Mouse (Mus musculus) heart, embryonic 13.5 days (tissue): ENCODE measurements at regions not wholly inside any gene's neighbourhood (a gene's known extent, or its start where the extent isn't known, plus 50 kb on each side); places are given as distances from the start of the nearest gene placed in this dataset.

ENCODE experiments used
- ATAC-seq: fragments of 200-750 bp; cut with Nextera tagmentation; 2 replicates; pipeline ENCODE4 v1.8.0; 2017; ENCODE audit warnings: moderate TSS enrichment; ENCODE audit not compliant: insufficient number of reproducible peaks, low FRiP score, low TSS enrichment; ENCODE audit errors: extremely low read depth
- H3K27ac ChIP-seq: fragments of 300-500 bp; sonication (generic); replicated peaks from 2 replicates; pipeline ENCODE4 v1.5.1; 2015; ENCODE audit warnings: moderate library complexity, mild to moderate bottlenecking, inconsistent platforms
- H3K27me3 ChIP-seq: fragments of 300-500 bp; sonication (generic); replicated peaks from 2 replicates; pipeline ENCODE4 v1.6.1; 2015; ENCODE audit warnings: mild to moderate bottlenecking, inconsistent platforms
- H3K36me3 ChIP-seq: fragments of 300-500 bp; sonication (generic); 2 replicates; pipeline ENCODE4 v1.6.1; 2015; ENCODE audit warnings: mild to moderate bottlenecking, inconsistent platforms
- H3K4me1 ChIP-seq: fragments of 300-500 bp; sonication (generic); 2 replicates; pipeline ENCODE4 v1.6.1; 2015; ENCODE audit warnings: inconsistent platforms
- H3K4me2 ChIP-seq: fragments of 300-500 bp; sonication (generic); 2 replicates; pipeline ENCODE4 v1.6.1; 2015; ENCODE audit warnings: inconsistent platforms, mild to moderate bottlenecking, moderate library complexity
- H3K4me3 ChIP-seq: fragments of 300-500 bp; sonication (generic); 2 replicates; pipeline ENCODE4 v1.5.1; 2015; ENCODE audit warnings: moderate library complexity, mild to moderate bottlenecking, inconsistent platforms
- H3K9ac ChIP-seq: fragments of 300-500 bp; sonication (generic); 2 replicates; pipeline ENCODE4 v1.6.1; 2015; ENCODE audit warnings: inconsistent platforms, mild to moderate bottlenecking, moderate library complexity
- H3K9me3 ChIP-seq: fragments of 300-500 bp; sonication (generic); 2 replicates; pipeline ENCODE4 v1.6.1; 2016; ENCODE audit warnings: inconsistent platforms
- WGBS: fragments of 180-500 bp; shearing (Covaris S2); methylation state at CpG from one replicate; pipeline ENCODE4 v1.1.7; 2015; ENCODE audit warnings: mixed read lengths; 5-methylcytosine and 5-hydroxymethylcytosine counted together

DNA sequence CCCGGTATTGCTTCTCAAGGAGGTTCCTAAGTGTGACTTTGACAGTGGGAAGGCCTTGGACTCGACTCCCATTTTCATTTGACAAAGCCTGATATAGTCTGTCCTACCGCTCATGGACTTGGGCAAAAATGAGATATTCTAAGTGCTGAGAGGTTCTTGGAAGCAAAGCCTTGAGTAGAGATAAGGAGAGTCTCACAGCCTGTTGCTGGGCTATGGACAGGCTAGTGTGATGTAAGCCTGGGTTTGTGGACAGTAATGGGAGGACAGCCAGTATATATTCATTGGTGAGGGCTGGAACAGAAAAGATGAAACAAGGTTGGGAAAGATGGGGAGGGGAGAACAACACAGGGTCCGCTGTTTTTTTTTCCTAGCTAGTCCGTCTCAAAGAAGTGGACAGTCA, 228.0 kb downstream of the Wdr11 start:
- Histone ChIP-seq H3K9me3 (no peaks in the 10 kb centered on the region), H3K27me3 (no peaks in the 10 kb centered on the region; the same call in 1 of the 2 replicates), H3K4me2 (no peak overlapping the region), H3K27ac (peak overlapping the region; percentile 67), H3K9ac (no peak overlapping the region), H3K4me3 (no peak overlapping the region), H3K4me1 (peaks cover 10% of the 10 kb centered on the region), H3K36me3 (no peaks in the 10 kb centered on the region)
- peak; percentile 61; the same call in 1 of the 2 replicates for ATAC-seq
- WGBS = 52% methylated on average over 5 of the region's 5 CpGs

DNA sequence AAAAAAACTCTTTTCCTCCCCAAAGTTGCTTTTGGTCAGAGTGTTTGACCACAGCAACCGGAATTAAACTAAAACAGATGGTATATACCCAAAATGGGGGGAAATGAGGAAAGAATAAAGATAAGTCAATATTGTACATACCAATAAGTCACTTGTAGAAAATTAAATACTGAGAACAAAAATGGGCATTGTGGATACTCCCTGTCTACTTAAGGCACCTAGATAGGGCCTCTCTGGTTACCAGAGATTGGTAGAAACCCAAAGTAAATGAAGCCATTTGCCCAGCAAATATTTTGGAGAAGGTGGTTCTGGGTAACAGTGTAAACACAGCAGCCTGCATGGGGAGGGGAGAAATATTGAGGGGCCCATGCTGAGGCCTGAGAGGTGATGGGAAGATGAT, 237.3 kb downstream of the Wdr11 start:
- no peaks in the 10 kb centered on the region for H3K9me3 ChIP-seq
- no peaks in the 10 kb centered on the region for H3K27me3 ChIP-seq
- no peak overlapping the region for H3K4me2 ChIP-seq
- WGBS = 80% methylated on average over 1 of the region's 1 CpGs
- peaks cover 9% of the 10 kb centered on the region for H3K4me1 ChIP-seq
- H3K4me3 ChIP-seq = no peak overlapping the region
- ATAC-seq = no peak
- no peak overlapping the region for H3K9ac ChIP-seq
- no peak overlapping the region for H3K27ac ChIP-seq
- H3K36me3 ChIP-seq = no peaks in the 10 kb centered on the region

DNA sequence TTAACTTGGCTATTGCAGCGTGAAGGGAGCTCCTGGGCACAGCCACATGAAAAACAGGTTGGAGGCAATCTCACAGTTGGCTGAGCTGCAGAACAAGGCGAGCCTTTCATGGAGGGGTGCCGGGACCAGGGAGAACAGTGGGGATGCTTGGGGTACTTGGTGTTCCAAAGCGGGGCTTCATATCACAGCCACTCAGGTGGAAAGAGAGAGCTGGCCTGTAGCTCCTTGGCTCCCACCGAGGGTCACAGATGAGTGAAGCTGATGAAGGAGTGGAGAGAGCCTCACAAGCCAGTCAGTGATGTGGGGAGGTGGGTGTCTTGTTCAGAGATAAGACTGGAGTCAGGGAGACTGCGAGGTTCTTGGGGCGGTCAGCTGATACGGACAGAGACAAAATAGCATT, 241.2 kb downstream of the Wdr11 start:
- WGBS = 50% methylated on average over 8 of the region's 8 CpGs

DNA sequence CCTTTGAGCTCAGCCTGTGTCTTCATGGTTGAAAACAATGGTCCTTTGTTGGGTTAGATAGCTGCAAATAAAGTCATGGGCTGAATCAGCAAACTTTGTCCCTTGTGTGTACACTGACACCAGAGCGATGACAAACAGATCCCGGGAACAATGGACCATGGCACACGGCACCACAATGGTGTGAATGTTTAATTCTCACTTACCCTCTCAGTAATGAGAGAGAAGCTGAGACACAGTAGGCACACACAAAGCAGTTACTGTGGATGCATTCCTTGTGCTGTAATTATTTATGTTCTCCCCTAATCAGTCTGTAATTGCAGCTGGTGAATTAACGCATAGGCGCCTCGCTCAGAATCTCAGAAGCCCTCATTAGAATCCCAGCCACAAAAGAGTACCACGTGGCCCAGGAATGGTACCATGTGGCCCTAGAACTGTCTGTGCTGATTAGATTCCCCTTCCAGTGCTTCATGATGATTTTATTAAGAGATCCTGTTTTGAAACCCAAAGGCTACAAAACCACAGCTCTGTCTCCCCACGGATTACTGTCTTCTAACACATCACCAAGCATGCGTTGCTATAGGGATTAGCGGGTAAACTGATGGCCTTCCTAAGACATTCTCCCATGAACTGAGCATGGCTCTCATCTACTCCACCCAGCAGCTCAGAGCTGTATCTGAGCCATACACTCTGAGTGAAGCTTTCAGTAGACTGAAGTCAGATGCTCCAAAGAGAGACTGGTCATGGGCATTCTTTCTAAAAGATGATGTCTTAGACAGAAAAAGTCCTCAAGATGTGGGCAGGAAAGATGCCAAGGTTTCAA, 250.8 kb downstream of the Wdr11 start:
- Histone ChIP-seq H3K4me1 (no peaks in the 10 kb centered on the region), H3K4me2 (no peak overlapping the region), H3K9me3 (no peaks in the 10 kb centered on the region), H3K36me3 (no peaks in the 10 kb centered on the region), H3K4me3 (no peak overlapping the region), H3K27ac (no peak overlapping the region), H3K9ac (no peak overlapping the region), H3K27me3 (no peaks in the 10 kb centered on the region)
- WGBS = 76% methylated on average over 10 of the region's 10 CpGs
- no peak for ATAC-seq

More for the DNA sequence above, 241.2 kb downstream of the Wdr11 start:
- Histone ChIP-seq H3K27ac (no peak overlapping the region), H3K9ac (no peak overlapping the region), H3K4me1 (no peaks in the 10 kb centered on the region), H3K4me3 (no peak overlapping the region), H3K36me3 (no peaks in the 10 kb centered on the region), H3K9me3 (no peaks in the 10 kb centered on the region), H3K27me3 (no peaks in the 10 kb centered on the region), H3K4me2 (no peak overlapping the region)
- ATAC-seq = no peak

DNA sequence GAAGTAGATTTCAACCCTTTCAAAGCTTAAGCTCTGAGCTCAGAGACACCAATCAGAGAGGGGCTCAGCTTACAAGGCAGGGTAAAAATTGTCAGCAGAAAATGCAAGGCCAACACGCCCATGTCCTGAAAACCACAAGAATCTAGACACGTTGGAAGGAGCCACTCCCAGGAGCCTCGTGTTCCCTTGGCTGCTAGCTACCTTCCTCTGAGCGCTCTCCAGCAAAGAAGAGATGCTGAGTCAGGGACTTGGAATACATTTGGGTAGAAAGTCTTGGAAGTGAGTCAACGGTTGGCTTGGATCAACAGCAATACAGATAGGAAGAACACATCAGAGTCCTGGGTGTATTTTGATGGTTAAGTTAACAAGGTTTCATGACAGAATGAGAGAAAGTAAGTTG, 255.5 kb downstream of the Wdr11 start:
- Histone ChIP-seq H3K36me3 (no peaks in the 10 kb centered on the region), H3K4me2 (no peak overlapping the region), H3K9me3 (no peaks in the 10 kb centered on the region), H3K4me1 (no peaks in the 10 kb centered on the region), H3K27me3 (no peaks in the 10 kb centered on the region), H3K4me3 (no peak overlapping the region), H3K27ac (no peak overlapping the region), H3K9ac (no peak overlapping the region)
- WGBS = 63% methylated on average over 5 of the region's 5 CpGs
- ATAC-seq = no peak

DNA sequence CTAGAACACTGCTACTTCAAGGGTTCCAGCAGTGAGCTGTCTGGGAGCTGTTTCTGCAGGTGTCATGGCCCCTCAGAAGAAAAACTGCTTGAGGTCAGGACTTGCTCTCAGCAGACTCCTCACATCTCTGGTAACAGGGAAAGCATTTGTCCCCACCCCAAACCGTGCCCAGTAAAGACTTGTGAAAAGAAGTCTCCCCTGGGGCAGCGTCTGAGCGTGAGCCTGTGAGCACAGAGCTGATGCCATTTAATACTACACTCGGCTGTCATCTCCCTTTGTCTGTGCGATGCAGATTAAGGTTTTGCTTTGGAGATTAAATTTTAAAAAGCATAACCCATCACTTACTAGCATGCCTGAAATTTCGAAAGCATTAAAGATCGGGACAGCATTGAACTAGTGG, 261.9 kb downstream of the Wdr11 start:
- ATAC-seq = no peak
- Histone ChIP-seq H3K4me3 (no peak overlapping the region), H3K9ac (no peak overlapping the region), H3K4me2 (no peak overlapping the region), H3K27ac (no peak overlapping the region), H3K27me3 (no peaks in the 10 kb centered on the region), H3K36me3 (no peaks in the 10 kb centered on the region), H3K4me1 (0 out of 2 replicates have a peak, but pooled peaks cover 3% of the 10 kb centered on the region), H3K9me3 (no peaks in the 10 kb centered on the region)
- WGBS = 60% methylated on average over 7 of the region's 7 CpGs

DNA sequence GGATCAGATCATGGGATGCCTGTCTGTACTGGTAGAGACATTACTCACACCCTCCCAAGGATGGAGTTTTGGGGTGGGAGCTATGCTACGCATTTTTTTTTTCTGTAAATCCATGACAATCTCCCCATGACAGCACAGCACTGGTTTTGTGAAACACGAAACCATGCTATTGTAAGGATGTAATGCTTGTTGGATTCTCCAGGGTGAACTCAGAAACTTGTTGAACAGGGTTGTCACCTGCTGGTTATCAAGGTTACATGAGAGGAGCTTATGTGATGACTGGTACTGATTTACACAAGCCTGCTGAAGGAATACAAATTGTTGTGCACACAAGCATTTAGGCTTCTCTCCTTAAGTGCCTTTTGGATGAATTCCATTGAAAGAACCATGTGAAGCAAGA, 263.3 kb downstream of the Wdr11 start:
- no peak overlapping the region for H3K4me3 ChIP-seq
- no peak overlapping the region for H3K9ac ChIP-seq
- H3K4me1 ChIP-seq = 0 out of 2 replicates have a peak, but pooled peaks cover 3% of the 10 kb centered on the region
- no peak for ATAC-seq
- no peaks in the 10 kb centered on the region for H3K36me3 ChIP-seq
- no peaks in the 10 kb centered on the region for H3K27me3 ChIP-seq
- H3K9me3 ChIP-seq = no peaks in the 10 kb centered on the region
- H3K27ac ChIP-seq = no peak overlapping the region
- no peak overlapping the region for H3K4me2 ChIP-seq
- WGBS = 68% methylated on average over 2 of the region's 2 CpGs

DNA sequence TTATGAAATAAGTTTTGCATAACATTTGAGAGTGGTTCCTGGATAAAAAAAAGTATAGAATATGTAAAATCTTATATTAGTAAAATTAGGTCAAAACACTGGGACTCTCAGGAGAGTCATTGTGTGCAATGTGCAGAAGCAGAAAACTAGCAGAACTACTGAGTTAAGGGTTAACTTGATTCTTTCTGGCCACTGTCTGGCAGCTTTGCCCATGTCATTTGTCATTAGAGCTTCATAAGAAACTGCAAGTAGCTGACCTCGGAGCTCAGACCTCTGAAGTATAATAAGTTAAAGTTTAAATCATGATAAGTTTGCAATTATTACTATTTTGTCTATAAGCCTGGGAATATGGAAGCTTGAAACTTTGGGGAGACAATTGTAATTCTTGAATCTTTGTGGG, 271.3 kb downstream of the Wdr11 start:
- H3K36me3 ChIP-seq = no peaks in the 10 kb centered on the region
- H3K9ac ChIP-seq = no peak overlapping the region
- no peak for ATAC-seq
- no peaks in the 10 kb centered on the region for H3K9me3 ChIP-seq
- H3K4me3 ChIP-seq = no peak overlapping the region
- 36% methylated on average over 1 of the region's 1 CpGs for WGBS
- H3K4me2 ChIP-seq = no peak overlapping the region
- no peak overlapping the region for H3K27ac ChIP-seq
- H3K27me3 ChIP-seq = no peaks in the 10 kb centered on the region
- peaks cover 3% of the 10 kb centered on the region; the same call in 1 of the 2 replicates for H3K4me1 ChIP-seq

DNA sequence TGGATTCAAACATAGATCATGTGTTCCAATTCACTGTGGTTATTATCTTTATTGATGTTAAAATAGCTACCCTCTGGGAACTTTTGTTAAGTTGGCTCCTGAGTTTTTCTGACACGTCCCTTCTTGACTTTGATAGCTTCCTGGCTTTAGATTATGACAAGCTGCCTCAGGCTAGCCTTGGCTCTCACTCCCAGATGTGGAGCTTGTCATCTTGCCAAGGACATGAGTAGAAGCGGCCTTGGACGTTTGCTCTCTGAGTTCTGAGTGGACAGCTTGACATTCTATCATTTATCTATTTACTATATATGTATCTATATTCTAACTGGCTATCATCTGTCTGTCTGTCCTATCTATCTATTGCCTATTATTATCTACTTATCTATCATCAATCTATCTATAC, 273.9 kb downstream of the Wdr11 start:
- no peak overlapping the region for H3K9ac ChIP-seq
- H3K9me3 ChIP-seq = no peaks in the 10 kb centered on the region
- H3K27me3 ChIP-seq = no peaks in the 10 kb centered on the region
- H3K4me1 ChIP-seq = peaks cover 3% of the 10 kb centered on the region; the same call in 1 of the 2 replicates
- H3K4me3 ChIP-seq = no peak overlapping the region
- no peak overlapping the region for H3K4me2 ChIP-seq
- no peak for ATAC-seq
- 52% methylated on average over 3 of the region's 3 CpGs for WGBS
- no peak overlapping the region for H3K27ac ChIP-seq
- H3K36me3 ChIP-seq = no peaks in the 10 kb centered on the region

DNA sequence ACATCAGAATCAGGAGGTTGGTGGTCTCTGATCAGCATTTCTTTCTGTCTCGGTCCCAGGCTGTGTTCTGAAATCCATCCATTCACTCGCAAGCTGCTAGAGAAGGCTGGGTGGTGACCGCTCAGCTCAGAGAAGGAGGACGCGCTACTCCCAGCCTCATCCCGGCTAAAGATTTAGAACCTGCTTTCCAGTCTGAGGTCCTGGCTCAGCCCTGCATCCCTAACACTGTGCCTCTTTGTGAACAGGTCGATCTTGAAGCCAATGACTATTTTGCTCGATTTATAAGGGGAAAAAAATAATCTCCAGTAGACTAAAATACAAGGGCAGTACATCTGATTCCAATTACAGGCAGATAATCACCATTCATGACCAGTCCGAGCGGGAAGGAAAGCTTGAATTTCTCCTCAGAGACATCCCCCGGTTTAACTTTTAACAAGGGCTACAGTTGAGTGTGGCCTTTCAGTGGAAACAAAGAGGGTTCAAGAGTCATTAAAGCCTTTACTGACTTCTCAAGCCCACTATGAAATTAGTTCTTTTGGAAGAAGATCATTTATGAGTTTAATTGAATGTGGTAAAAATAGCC, 280.6 kb downstream of the Wdr11 start:
- Histone ChIP-seq H3K27ac (no peak overlapping the region), H3K36me3 (no peaks in the 10 kb centered on the region), H3K9me3 (no peaks in the 10 kb centered on the region), H3K9ac (no peak overlapping the region), H3K4me2 (no peak overlapping the region), H3K27me3 (no peaks in the 10 kb centered on the region), H3K4me1 (peaks cover 17% of the 10 kb centered on the region), H3K4me3 (no peak overlapping the region)
- 79% methylated on average over 11 of the region's 11 CpGs for WGBS
- ATAC-seq = no peak

DNA sequence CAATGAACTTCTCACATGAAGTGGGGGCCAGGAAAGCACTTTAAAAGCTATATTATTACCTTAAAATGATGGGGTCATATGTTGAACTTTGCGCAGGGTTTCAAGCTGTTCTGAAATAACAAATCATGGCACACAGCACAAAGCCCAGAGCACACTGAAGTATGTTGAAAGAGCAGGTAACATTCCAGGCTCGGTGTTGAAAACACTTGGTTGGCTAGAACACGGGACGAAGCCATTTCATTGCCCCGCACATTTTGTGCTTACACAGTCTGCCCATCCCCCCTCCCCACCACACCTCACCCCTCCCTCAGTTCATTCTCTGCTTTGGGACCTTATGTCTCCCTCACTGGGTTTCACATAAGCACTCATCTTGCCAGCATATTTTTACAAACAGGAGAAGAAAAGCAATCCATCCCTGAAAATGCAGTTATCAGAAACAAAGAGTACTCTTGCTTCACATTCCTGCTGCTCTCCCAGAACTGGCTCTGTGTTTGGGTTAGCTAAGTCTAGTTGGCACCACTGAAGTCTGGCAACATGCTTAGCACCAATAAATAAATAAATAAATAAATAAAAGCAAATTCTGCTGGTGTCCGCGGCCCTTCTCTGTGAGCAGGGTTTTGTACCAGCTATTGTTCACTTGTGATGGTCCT, 284.7 kb downstream of the Wdr11 start:
- Histone ChIP-seq H3K4me1 (peaks cover 19% of the 10 kb centered on the region), H3K27me3 (no peaks in the 10 kb centered on the region), H3K4me3 (no peak overlapping the region), H3K27ac (peak overlapping the region; percentile 40), H3K9me3 (no peaks in the 10 kb centered on the region), H3K36me3 (no peaks in the 10 kb centered on the region), H3K4me2 (no peak overlapping the region), H3K9ac (no peak overlapping the region)
- WGBS = 62% methylated on average over 7 of the region's 7 CpGs
- no peak for ATAC-seq
